Mouse (Mus musculus) neural tube, embryonic 14.5 days (tissue): Measurements from ENCODE around the gene Trp63. TPM values are rescaled to one million over a fixed set of nuclear protein-coding genes. Genes with fewer than 3 reads are reported as not detected.

Experiments used
- ATAC-seq: fragments of 200-750 bp; cut with Nextera tagmentation; 2 replicates; pipeline ENCODE4 v1.8.0; 2017; ENCODE audit warnings: low read depth, mild to moderate bottlenecking, moderate TSS enrichment, moderate library complexity
- H3K27ac ChIP-seq: fragments of 300-500 bp; sonication (generic); 2 replicates; pipeline ENCODE4 v1.5.1; 2014; ENCODE audit warnings: low read depth, mild to moderate bottlenecking, control low read depth, low read length, moderate library complexity, mixed read lengths
- H3K27me3 ChIP-seq: fragments of 300-500 bp; sonication (generic); 2 replicates; pipeline ENCODE4 v1.6.1; 2014; ENCODE audit warnings: low read length; ENCODE audit not compliant: control insufficient read depth, insufficient read depth
- H3K36me3 ChIP-seq: fragments of 300-500 bp; sonication (generic); 2 replicates; pipeline ENCODE4 v1.6.1; 2014; ENCODE audit warnings: low read length, mixed read lengths; ENCODE audit not compliant: control insufficient read depth, insufficient read depth
- H3K4me1 ChIP-seq: fragments of 300-500 bp; sonication (generic); 2 replicates; pipeline ENCODE4 v1.6.1; 2014; ENCODE audit warnings: low read length; ENCODE audit not compliant: control insufficient read depth, insufficient read depth
- H3K4me2 ChIP-seq: fragments of 300-500 bp; sonication (generic); 2 replicates; pipeline ENCODE4 v1.6.1; 2014; ENCODE audit warnings: mild to moderate bottlenecking, low read depth, low read length, control low read depth
- H3K4me3 ChIP-seq: fragments of 300-500 bp; sonication (generic); 2 replicates; pipeline ENCODE4 v1.5.1; 2014; ENCODE audit warnings: low read depth, low read length, control low read depth, mixed read lengths
- H3K9ac ChIP-seq: fragments of 300-500 bp; sonication (generic); replicated peaks from 2 replicates; pipeline ENCODE4 v1.6.1; 2014; ENCODE audit warnings: low read depth, mild to moderate bottlenecking, control low read depth, low read length, mixed read lengths
- H3K9me3 ChIP-seq: fragments of 300-500 bp; sonication (generic); 2 replicates; pipeline ENCODE4 v1.6.1; 2016; ENCODE audit warnings: low read length; ENCODE audit not compliant: control insufficient read depth
- WGBS: fragments of 180-500 bp; shearing (Covaris S2); extraction: QIAGEN DNeasy Blood & Tissue Kit; methylation state at CpG from one replicate; pipeline ENCODE4 v1.1.7; 2014; 5-methylcytosine and 5-hydroxymethylcytosine counted together
- polyA plus RNA-seq: library from polyadenylated mRNA; unstranded; fragments of >200 nt; fragmentation: Nextera tagmentation; extraction: Ambion mirVana; gene quantifications from 2 replicates; pipeline ENCODE4 v1.2.1, GENCODE M21; 2014

The Trp63 gene
- polyA plus RNA-seq, 1 experiment from 2014 or later, result 0.15 TPM

DNA sequence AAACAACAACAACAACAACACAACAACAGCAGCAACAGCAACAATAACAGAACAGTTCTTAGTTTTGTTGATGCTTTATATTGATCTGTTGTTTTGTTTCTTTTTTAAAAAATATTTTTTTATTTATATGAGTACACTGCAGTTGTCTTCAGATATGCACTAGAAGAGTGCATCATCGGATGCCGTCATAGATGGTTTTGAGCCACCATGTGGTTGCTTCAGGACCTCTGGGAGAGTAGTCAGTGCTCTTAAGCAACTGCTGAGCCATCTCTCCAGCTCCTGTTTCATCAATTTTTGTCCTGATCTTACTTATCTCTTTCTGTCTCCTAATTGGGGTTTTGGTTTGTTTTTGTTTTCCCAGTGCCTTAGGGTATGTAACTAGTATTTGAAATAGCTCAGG is 17.7 kb downstream of the Trp63 start:
- H3K4me2 ChIP-seq, result no peak overlapping the region
- H3K9ac ChIP-seq, result no peak overlapping the region
- H3K27me3 ChIP-seq, result no peaks in the 10 kb centered on the region
- H3K4me3 ChIP-seq, result no peak overlapping the region
- 93% methylated on average over 2 of the region's 2 CpGs for WGBS
- ATAC-seq, result no peak
- H3K27ac ChIP-seq, result no peak overlapping the region
- no peaks in the 10 kb centered on the region for H3K36me3 ChIP-seq
- H3K4me1 ChIP-seq, result no peaks in the 10 kb centered on the region
- no peaks in the 10 kb centered on the region for H3K9me3 ChIP-seq

DNA sequence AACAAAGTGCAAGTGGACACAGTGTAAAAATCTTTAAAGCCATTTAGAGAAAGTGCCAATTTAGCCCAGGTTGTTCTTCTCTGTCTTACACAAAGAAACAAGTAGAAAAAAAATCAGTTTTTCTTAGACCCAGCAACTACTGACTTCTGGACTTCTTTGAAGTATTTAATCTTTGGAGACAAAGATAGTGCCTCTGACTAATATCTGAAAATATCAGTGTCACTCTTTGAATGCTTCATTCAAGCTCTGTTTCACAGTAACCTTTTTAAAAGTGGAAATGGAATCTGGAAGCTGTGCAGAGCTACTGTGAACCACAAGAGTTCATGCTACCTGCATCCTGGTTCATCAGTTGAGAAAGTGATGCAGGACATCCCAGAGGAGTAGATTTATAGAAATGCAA is 22.7 kb downstream of the Trp63 start:
- Histone ChIP-seq H3K27me3 (no peaks in the 10 kb centered on the region), H3K4me3 (no peak overlapping the region), H3K27ac (no peak overlapping the region), H3K9ac (no peak overlapping the region), H3K36me3 (no peaks in the 10 kb centered on the region), H3K4me2 (no peak overlapping the region), H3K4me1 (no peaks in the 10 kb centered on the region), H3K9me3 (no peaks in the 10 kb centered on the region)
- ATAC-seq, result no peak

DNA sequence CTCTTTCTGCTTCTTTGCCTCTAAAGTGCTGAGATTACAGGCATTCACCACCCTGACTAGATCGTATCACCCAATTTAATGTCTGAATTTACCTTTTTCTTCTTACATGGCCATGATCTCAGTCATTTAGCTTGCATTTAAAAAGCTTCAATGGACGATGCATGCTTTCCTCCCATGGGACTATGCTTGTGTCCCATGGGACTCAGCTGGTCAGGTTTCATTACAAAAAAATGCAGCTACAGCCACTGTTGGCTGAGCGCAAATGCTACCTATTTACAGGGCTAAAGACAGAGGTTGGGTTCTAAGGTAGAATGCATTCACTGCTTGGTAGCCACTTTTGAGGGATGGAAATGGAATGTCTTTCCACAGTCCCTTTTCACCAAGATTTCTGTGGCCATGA is 32.2 kb downstream of the Trp63 start:
- H3K4me2 ChIP-seq, result no peak overlapping the region

DNA sequence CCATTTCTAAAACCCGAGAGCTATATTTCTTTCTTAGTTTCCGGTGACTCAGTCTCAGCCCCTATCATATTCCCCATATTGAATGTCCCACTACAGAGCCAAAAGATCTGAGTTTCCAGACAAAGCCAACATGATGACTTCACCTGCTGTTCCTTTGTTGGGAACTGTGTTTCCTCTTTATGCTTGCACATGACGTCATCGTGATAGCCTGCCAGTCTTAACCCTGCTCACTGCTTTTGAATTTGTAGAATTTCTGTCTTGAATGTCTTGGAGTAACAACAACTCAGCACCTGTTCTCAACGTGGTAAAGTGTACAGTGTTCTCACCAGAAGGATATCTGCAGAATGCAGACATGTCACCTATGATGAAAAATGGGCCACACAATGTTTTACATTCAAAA is 39.6 kb downstream of the Trp63 start:
- H3K4me2 ChIP-seq, result no peak overlapping the region
- H3K27ac ChIP-seq, result no peak overlapping the region
- 79% methylated on average over 5 of the region's 5 CpGs for WGBS
- no peaks in the 10 kb centered on the region for H3K27me3 ChIP-seq
- no peak overlapping the region for H3K9ac ChIP-seq
- no peaks in the 10 kb centered on the region for H3K36me3 ChIP-seq
- H3K4me1 ChIP-seq, result no peaks in the 10 kb centered on the region
- no peaks in the 10 kb centered on the region for H3K9me3 ChIP-seq
- ATAC-seq, result no peak
- no peak overlapping the region for H3K4me3 ChIP-seq

More for the DNA sequence above, 32.2 kb downstream of the Trp63 start:
- no peak overlapping the region for H3K9ac ChIP-seq
- WGBS, result 74% methylated on average over 3 of the region's 3 CpGs
- H3K9me3 ChIP-seq, result no peaks in the 10 kb centered on the region
- no peaks in the 10 kb centered on the region for H3K27me3 ChIP-seq
- no peaks in the 10 kb centered on the region for H3K4me1 ChIP-seq
- H3K27ac ChIP-seq, result no peak overlapping the region
- no peak overlapping the region for H3K4me3 ChIP-seq
- no peaks in the 10 kb centered on the region for H3K36me3 ChIP-seq
- ATAC-seq, result no peak

DNA sequence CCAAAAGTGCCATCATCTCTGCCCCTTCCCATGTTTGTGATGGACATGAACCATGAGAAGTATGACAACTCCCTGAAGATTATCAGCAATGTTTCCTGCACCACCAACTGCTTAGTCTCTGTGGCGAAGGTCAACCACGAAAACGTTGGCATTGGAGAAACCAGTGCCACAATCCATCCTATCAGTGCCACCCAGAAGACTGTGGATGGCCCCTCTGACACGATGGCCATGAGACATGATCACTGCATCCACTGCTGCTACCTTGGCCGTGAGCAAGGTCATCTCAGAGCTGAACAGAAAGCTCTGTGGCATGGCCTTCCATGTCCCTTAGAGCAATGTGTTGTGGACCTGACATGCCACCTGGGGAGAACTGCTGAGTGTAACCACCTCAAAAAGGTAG is 43.4 kb downstream of the Trp63 start:
- no peaks in the 10 kb centered on the region for H3K9me3 ChIP-seq
- H3K4me1 ChIP-seq, result no peaks in the 10 kb centered on the region
- 95% methylated on average over 5 of the region's 5 CpGs for WGBS
- no peaks in the 10 kb centered on the region for H3K36me3 ChIP-seq
- no peak for ATAC-seq
- H3K27ac ChIP-seq, result no peak overlapping the region
- H3K4me2 ChIP-seq, result no peak overlapping the region
- H3K27me3 ChIP-seq, result no peaks in the 10 kb centered on the region
- H3K4me3 ChIP-seq, result no peak overlapping the region
- no peak overlapping the region for H3K9ac ChIP-seq

DNA sequence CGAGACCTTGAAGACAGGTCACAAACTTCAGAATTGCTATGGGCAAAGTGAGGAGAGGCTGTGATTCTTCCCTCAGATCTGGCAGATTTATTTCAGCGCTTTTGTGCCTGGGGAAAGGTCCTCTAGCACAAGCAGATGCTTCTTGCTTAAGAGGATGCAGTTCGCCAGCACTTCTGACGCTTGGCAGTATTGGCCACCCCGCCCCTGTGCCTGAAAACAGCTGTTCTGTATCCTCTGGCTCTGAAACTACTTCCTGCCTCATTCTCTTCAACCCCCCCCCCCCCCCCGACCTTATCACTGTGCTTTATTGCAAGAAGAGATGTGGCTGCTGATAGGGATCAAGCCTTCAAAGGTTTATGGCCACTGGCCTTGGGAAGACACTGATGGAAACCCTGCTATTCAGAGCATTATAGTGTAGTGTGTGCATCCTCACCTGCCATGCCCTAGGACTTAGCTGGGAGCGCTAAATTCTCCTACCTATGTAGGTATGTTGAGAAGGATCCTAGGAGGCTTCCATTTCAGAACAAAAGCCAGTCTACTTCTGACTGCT is 44.5 kb downstream of the Trp63 start:
- H3K4me2 ChIP-seq, result no peak overlapping the region
- H3K9ac ChIP-seq, result no peak overlapping the region
- H3K9me3 ChIP-seq, result no peaks in the 10 kb centered on the region
- no peaks in the 10 kb centered on the region for H3K36me3 ChIP-seq
- ATAC-seq, result no peak
- H3K4me1 ChIP-seq, result no peaks in the 10 kb centered on the region
- no peak overlapping the region for H3K4me3 ChIP-seq
- H3K27me3 ChIP-seq, result no peaks in the 10 kb centered on the region
- WGBS, result 60% methylated on average over 7 of the region's 7 CpGs
- H3K27ac ChIP-seq, result no peak overlapping the region

DNA sequence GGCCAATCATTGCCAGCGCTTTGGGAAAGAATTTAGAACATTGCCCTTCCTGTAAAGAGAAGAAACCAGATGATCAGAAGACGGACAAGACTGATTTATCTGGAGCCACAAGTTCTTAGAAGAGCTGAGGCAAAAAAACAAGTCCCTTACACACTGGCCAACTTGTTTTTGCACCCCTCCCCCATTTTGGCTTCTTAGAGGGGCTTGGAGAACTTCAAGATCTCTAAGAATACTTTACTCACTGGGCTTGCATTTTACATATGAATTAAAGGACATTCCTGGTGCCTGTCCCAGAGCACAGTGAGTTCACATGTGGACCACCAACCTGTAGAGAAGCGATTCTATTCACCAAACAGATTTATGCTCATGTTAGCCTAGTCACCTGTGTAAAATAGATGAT is 53.3 kb downstream of the Trp63 start:
- H3K27me3 ChIP-seq, result no peaks in the 10 kb centered on the region
- H3K36me3 ChIP-seq, result no peaks in the 10 kb centered on the region
- H3K27ac ChIP-seq, result no peak overlapping the region
- H3K9ac ChIP-seq, result no peak overlapping the region
- WGBS, result 88% methylated on average over 3 of the region's 3 CpGs
- H3K4me2 ChIP-seq, result no peak overlapping the region
- no peaks in the 10 kb centered on the region for H3K9me3 ChIP-seq
- ATAC-seq, result no peak
- no peak overlapping the region for H3K4me3 ChIP-seq
- no peaks in the 10 kb centered on the region for H3K4me1 ChIP-seq

DNA sequence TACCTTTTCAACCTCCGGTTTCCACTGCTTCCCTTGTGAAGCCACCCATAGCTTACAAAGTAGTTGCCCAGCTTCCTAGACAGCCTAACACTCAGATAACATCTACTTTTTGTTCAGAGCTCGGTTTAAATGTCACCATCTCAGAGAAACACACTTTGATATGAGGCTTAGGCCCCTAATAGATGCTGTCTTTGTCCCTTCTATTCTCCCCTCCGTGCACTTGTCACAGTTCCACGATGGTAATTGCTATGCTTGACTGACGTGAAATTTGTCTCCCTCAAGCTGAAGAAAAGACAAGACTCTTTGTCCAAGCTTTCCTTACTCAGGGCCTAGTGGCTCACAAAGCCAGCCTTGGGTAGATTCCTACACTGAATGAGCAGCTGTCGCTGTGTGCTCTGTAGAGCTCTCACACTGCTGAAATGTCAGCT is 54.1 kb downstream of the Trp63 start:
- WGBS, result 34% methylated on average over 6 of the region's 6 CpGs
- Histone ChIP-seq H3K4me2 (no peak overlapping the region), H3K9me3 (no peaks in the 10 kb centered on the region), H3K27me3 (no peaks in the 10 kb centered on the region), H3K9ac (no peak overlapping the region), H3K36me3 (no peaks in the 10 kb centered on the region), H3K27ac (no peak overlapping the region), H3K4me1 (no peaks in the 10 kb centered on the region), H3K4me3 (no peak overlapping the region)
- no peak for ATAC-seq

DNA sequence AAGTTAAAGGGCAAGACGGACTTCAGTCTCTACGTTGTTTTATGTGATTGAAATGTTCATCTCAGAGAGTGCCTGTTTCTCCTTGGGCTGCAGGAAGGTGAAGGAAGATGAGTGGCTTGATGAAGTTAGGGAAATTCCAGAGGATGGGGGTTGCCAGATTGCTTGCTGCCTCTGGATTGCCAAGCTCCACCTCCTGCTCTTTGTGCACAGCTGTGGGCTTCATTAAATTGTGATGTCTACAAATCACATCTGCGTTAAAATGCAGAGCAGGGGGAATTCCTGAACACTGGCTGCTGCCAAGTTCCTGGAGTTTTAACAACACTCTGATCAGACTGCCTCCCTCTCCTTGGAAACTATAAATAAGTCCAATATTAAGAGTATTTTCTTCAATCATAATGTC is 63.2 kb downstream of the Trp63 start:
- WGBS, result 35% methylated on average over 3 of the region's 3 CpGs
- no peaks in the 10 kb centered on the region for H3K4me1 ChIP-seq
- no peak overlapping the region for H3K4me2 ChIP-seq
- no peaks in the 10 kb centered on the region for H3K9me3 ChIP-seq
- H3K27ac ChIP-seq, result no peak overlapping the region
- no peaks in the 10 kb centered on the region for H3K36me3 ChIP-seq
- H3K27me3 ChIP-seq, result no peaks in the 10 kb centered on the region
- peak; percentile 49; the same call in 1 of the 2 replicates for ATAC-seq
- H3K4me3 ChIP-seq, result no peak overlapping the region
- no peak overlapping the region for H3K9ac ChIP-seq

DNA sequence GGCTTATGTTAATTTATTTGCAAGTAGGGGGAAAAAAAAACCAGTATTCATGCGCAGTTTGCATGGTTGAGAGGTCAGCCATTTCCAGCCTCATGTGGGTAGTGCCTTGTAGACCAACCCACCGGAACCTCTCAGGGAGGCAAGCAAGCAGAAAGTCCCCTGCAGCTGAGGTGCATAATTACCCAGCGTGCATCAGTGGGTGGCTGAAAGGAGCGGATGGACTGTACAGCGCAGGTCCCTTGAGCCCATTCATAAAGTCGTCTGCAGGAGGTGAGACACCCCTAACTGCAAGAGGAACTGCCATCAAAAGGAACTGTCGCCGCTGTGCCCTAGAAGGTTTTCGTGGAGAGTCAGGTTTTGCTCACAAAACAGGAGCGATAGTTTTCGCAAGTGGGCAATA is 68.3 kb downstream of the Trp63 start:
- H3K4me2 ChIP-seq, result no peak overlapping the region

More for the DNA sequence above, 68.3 kb downstream of the Trp63 start:
- Histone ChIP-seq H3K4me3 (no peak overlapping the region), H3K27me3 (no peaks in the 10 kb centered on the region), H3K9ac (no peak overlapping the region), H3K4me1 (no peaks in the 10 kb centered on the region), H3K9me3 (no peaks in the 10 kb centered on the region), H3K36me3 (no peaks in the 10 kb centered on the region), H3K27ac (no peak overlapping the region)
- 63% methylated on average over 11 of the region's 11 CpGs for WGBS
- no peak for ATAC-seq
